Mouse (Mus musculus) testis, adult 2 months (tissue): ENCODE data around the gene Pced1a.
A peak's percentile ranks its signal among the peaks of the same experiment; 100 is the strongest.

ENCODE experiments used
- CTCF ChIP-seq: fragments of 200-500 bp; IDR thresholded peaks from 2 replicates; pipeline ENCODE4 v1.5.1; 2012; ENCODE audit warnings: low read depth, mild to moderate bottlenecking, inconsistent platforms, low read length, moderate library complexity; ENCODE audit not compliant: control insufficient read depth, insufficient read depth, insufficient replicate concordance
- POLR2A ChIP-seq: fragments of 200-500 bp; IDR thresholded peaks from 2 replicates; pipeline ENCODE4 v1.6.1; 2012; ENCODE audit warnings: low read depth, mild to moderate bottlenecking, inconsistent platforms, low read length, moderate library complexity; ENCODE audit not compliant: control insufficient read depth

- peak; percentile 91 for TF ChIP-seq CTCF
- peak; percentile 8; the same call in 1 of the 2 replicates for TF ChIP-seq POLR2A
Observed at GRCm38 (mm10) chr2:130411558-130412495, 12.7 kb downstream of the Pced1a start.
